Mouse (Mus musculus) ES-E14 (cell line): ENCODE measurements at regions not wholly inside any gene's neighbourhood (a gene's known extent, or its start where the extent isn't known, plus 50 kb on each side); places are given as distances from the start of the nearest gene placed in this dataset.

Experiments
- CHD2 ChIP-seq: IDR thresholded peaks from 2 replicates; pipeline ENCODE4 v1.6.1; 2014; ENCODE audit warnings: mild to moderate bottlenecking, low read depth, low read length, inconsistent platforms
- ZC3H11A ChIP-seq: IDR thresholded peaks from 2 replicates; pipeline ENCODE4 v1.6.1; 2012; ENCODE audit warnings: low read depth, mild to moderate bottlenecking, inconsistent platforms, low read length, borderline replicate concordance

- TF ChIP-seq ZC3H11A (no peak), CHD2 (no peak)
These were observed 571.9 kb downstream of the 1700064H15Rik start for GRCm38 (mm10) chr3:19056623-19057022.
